Mouse (Mus musculus): ENCODE data around the gene Pitpnm1.

Pitpnm1 gene

DNA sequence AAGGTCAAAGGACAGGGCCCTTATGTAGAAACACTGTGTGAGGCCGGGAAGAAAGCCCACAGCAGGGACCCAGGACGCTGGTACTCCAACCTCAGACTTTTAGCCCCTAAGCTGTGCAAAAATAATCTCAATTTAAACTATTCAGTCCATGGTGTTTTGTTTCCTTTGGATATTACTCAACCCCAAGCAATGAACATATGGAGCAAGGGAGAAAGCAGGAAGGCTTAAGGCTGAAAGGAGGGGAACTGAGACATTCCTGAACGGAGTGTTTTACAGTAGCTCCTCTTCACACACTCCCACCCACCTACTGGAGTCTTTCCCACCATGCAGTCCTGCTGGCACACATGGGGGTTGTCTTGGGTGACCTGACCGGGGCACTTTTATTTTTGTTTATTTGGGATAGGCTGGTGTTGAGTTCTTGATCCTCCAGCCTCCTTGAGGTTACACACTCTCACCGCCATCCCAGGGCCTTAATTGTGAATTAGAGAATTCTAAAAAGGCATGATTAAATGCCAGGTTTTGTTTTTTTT is 5.0 kb upstream of the Pitpnm1 start:
- in situ Hi-C loops (cut with MseI, MboI), result no loop called here

DNA sequence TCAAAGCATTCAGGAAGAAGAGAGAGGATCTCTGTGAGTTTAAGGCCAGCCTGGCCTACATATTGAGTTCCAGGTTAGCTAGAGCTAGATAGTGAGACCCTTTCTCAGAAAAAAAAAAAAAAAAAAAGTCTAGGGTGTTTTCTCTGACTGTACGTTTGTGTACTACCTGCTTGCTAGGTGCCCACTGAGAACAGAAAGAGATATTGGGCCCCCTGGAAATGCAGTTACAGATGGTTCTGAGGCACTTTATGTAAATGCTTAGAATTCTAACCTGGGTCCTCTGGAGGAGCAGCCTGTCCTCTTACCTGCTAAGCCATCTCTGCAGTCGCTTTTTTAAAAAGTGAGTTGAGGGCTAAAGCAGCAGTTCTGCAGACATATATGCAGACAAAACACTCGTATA is 4.0 kb upstream of the Pitpnm1 start:
- in situ Hi-C loops (cut with MseI, MboI), result no loop called here

GRCm38 (mm10) chr19:4096642-4097440 is 3.0 kb upstream of the Pitpnm1 start, which contains the start of gene Cdk2ap2:
Gene Cdk2ap2 (plus strand): TSS chr19:4097182.
- in situ Hi-C loops (cut with MseI, MboI), result no loop called here

DNA sequence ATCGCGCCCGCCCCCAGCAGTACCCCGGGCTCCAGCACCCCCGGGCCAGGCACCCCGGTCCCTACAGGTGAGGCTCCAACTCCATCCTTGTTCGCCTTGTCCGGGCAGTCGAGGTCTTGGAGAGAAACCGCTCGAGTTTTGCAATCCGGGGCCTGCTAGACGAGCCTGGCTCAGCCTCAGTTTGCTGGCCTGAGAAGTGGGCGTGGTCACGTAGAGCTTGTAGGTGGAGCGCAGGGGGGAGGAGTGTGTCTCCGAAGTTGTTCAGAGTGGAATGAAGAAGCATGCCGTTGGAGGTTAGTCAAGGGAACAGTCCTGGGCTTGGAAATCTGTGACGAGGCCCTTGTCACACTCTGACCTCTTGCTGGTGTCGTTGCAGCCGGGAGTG is 2.4 kb upstream of the Pitpnm1 start:
- in situ Hi-C loops (cut with MseI, MboI), result no loop called here

- in situ Hi-C loops (cut with MseI, MboI), result no loop called here
These were observed 1.4 kb upstream of the Pitpnm1 start for GRCm38 (mm10) chr19:4098426-4098825.

DNA sequence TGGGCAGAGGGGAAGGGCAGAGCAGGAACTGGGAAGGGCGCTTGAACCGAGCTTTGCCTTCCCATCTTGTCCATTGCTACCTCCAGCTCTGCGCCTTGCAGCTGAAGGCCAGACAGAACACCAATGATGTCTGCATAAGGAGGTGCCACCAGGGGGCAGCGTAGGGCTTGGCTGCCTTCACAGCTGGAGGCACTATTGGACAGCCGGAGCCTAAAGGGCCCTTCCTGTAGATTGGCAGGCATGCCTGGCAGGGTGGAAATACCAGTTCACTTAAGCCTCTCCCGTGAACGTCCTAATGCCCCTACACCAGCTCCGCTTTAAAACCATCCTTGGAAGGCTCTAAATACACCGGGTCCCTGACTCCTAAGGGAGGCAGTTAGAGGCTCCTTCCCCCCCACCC is 742 bp upstream of the Pitpnm1 start:
- in situ Hi-C loops (cut with MseI, MboI), result no loop called here

DNA sequence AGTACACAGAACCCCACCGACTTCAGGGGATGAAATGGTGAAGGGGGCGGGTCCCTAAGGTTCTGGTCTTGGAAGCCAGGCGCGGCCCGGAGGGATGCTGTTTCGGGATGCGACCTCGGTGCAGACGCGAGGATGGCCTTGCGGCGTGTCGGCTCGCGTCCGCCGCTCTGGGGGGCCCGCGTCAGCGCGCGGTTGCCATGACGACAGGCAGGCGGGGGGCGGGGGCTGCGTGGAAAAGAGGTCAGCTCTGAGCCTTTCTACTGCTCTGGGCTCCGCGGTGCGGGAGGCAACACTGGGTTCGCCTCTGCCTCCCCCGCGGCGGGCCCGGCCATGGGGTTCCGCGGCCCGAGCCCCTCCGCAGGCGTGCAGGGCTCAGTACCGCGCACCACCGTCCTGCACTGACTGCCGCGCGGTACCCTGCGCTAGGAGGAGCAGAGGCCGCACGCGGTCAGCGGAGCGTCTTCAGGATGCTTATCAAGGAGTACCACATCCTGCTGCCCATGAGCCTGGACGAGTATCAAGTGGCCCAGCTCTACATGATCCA is 992 bp downstream of the Pitpnm1 start:
- in situ Hi-C loops (cut with MseI, MboI), result no loop called here

- in situ Hi-C loops (cut with MseI, MboI), result no loop called here
These were observed 1.7 kb downstream of the Pitpnm1 start for GRCm38 (mm10) chr19:4101466-4101865.

- in situ Hi-C loops (cut with MseI, MboI), result no loop called here
These were observed 2.3 kb downstream of the Pitpnm1 start for GRCm38 (mm10) chr19:4102049-4102448.

DNA sequence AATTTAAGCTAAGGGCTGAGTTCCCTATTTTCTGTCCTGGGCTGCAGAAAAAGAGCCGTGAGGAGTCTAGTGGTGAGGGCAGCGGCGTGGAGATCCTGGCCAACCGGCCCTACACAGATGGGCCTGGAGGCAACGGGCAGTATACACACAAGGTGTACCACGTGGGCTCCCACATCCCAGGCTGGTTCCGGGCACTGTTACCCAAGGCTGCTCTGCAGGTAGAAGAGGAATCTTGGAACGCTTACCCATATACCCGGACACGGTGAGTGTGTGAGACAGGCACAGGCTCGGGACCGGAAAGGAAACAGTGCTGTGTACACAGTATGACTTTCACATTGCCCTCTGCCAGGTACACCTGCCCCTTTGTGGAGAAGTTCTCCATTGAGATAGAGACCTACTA is 2.8 kb downstream of the Pitpnm1 start:
- in situ Hi-C loops (cut with MseI, MboI), result no loop called here

GRCm38 (mm10) chr19:4103294-4103693 is 3.5 kb downstream of the Pitpnm1 start:
- in situ Hi-C loops (cut with MseI, MboI), result no loop called here

DNA sequence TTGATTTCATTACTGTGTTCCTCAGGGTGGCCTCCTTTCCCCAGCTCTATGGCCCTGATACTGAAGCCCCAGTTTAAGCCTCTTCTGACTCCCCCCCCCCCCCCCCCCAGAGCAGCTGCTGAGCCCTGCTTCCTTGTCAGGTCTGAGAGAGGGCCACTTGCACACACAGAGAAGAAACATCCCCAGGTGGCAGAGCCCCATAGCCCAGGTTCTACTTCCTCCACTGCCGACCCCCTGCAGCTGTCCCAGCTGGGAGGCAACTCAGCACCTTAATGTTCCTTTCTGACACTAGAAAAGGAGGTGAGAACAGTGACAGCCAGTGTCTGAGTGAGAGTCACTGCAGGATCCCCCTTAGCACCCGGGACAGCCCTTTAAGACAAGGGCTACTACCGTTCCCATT is 4.0 kb downstream of the Pitpnm1 start:
- in situ Hi-C loops (cut with MseI, MboI), result no loop called here

GRCm38 (mm10) chr19:4104675-4105194 is 4.9 kb downstream of the Pitpnm1 start:
- in situ Hi-C loops (cut with MseI, MboI), result no loop called here

- in situ Hi-C loops (cut with MseI, MboI), result no loop called here
These were observed 6.9 kb downstream of the Pitpnm1 start for GRCm38 (mm10) chr19:4106654-4107053.

DNA sequence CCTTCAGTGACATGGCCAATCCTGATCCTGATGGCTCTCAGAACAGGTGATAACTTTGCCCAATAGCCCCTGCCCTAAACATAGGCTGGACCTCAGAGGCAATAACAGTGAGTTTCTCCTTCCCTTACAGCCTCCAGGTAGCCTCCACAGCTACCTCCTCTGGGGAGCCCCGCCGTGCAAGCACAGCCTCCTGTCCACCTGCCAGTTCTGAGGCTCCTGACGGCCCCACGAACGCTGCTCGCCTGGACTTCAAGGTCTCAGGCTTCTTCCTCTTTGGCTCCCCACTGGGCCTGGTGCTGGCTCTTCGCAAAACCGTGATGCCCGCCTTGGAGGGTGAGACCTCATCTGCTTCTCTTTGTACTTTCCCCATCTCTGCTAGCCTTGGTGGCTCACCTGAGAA is 8.7 kb downstream of the Pitpnm1 start:
- in situ Hi-C loops (cut with MseI, MboI), result no loop called here

DNA sequence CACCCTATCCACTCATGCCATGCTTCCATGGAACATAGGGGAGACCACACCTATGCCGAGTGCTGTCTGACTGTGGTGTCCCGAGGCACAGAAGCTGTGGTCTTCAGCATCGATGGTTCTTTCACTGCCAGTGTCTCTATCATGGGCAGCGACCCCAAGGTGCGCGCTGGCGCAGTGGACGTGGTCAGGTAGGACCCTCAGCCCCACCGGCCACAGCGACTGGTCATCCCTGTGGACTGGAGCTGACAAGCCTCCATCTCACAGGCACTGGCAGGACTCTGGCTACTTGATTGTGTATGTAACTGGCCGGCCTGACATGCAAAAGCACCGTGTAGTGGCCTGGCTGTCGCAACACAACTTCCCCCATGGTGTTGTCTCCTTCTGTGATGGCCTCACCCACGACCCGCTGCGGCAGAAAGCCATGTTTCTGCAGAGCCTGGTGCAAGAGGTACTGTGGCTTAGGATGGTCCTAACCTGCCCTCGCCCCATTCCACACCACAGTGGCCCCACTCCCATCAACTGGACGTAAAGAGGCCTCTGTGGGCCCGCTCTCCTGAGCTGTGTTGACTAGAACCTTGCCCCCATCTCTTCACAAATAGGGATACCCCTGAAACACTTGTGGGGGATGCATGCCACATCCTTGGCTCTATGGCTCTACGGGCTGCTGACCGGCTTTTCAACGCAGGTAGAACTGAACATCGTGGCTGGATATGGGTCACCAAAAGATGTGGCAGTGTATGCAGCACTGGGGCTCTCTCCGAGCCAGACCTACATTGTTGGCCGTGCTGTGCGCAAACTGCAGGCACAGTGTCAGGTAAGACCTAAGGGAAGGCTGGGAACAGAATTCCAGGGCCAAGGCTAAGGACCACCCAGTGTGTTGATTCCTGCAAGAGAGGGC is 12.5 kb downstream of the Pitpnm1 start:
- in situ Hi-C loops (cut with MseI, MboI), result no loop called here

DNA sequence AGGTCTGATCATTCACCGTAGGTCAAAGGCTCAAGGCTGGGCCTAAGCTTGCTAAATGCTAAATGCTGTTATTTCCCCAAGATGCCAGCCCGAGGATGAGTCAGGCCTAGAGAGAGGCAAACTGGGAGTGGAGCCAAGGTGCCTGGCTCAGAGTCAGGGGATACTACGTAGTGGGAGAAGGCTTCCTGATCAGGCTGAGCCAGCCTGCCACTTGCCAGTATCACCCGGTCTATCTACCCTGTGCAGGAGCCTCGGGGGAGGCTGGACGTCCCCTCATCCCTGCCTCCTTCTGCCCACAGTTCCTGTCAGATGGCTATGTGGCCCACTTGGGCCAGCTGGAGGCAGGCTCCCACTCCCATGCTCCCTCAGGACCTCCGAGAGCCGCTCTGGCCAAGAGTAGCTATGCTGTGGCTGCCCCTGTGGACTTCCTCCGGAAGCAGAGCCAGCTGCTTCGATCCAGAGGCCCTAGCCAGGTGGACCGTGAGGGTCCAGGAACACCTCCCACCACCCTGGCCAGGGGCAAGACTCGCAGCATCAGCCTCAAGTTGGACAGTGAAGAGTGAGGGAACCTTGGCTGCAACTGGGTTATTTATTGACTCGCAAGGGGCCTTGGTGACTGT is 13.5 kb downstream of the Pitpnm1 start:
- in situ Hi-C loops (cut with MseI, MboI), result no loop called here

- in situ Hi-C loops (cut with MseI, MboI), result no loop called here
These were observed 14.0 kb downstream of the Pitpnm1 start for GRCm38 (mm10) chr19:4113806-4114230.

DNA sequence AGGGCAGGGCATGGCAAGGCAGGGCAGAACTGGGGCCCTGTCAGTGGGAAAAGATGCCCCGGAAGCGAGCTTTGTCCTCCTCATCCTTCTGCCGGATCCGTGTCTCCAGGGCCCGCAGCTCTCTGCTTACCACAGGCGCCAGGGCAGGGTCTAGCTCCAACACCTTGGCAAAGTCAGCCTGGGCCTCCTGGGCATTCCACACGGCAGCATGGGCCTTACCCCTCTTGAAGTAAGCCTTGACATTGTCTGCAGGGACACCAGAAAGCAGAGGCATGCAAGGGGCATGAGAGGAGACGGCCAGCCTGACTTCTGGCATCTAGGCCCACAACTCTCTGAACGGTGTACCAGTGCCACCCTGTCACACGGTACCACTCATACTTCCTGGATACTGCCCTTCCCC is 14.8 kb downstream of the Pitpnm1 start:
- in situ Hi-C loops (cut with MseI, MboI), result no loop called here

- in situ Hi-C loops (cut with MseI, MboI), result no loop called here
These were observed 15.3 kb downstream of the Pitpnm1 start for GRCm38 (mm10) chr19:4115144-4115543.

GRCm38 (mm10) chr19:4115816-4116215 is 16.0 kb downstream of the Pitpnm1 start:
- in situ Hi-C loops (cut with MseI, MboI), result no loop called here

DNA sequence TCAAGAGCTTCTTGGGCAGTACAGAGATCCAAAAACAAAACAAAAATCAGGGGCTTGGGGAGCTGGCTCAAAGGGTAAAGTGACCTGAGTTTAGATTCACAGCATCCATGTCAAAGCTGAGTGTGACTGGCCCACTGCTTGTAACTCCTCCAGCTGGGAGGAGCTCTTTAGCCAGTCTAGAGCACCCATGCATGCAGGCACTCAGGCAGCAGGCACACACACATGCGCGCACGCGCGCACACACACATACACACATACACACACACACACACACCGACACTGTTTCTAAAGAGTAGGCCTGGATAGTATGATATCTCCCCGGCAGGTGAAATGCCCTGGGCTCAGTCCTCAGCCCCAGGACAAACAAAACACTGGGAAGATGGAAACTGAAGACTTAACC is 17.2 kb downstream of the Pitpnm1 start:
- in situ Hi-C loops (cut with MseI, MboI), result no loop called here

Measured in mouse trophoblast stem cell (cell line).